Mouse (Mus musculus) adrenal gland, postnatal 25 days (tissue): ENCODE data around the gene 4930524B15Rik. TPM values are rescaled to one million over a fixed set of nuclear protein-coding genes. Genes with fewer than 3 reads are reported as not detected.
"Not testable (repeated sequence)": the region's sequence is repeated elsewhere in the genome, so short reads cannot be mapped to it uniquely, and the experiment has no call there.

Experiments used
- DNase-seq: peaks from one replicate; pipeline ENCODE4 v3.0.0; 2021; ENCODE audit warnings: mixed read lengths
- long read RNA-seq: library from polyadenylated mRNA; stranded (forward); transcript quantifications from one replicate; pipeline ENCODE4 v2.0.0, GENCODE M21; 2021
- total RNA-seq: library from RNA; stranded (reverse); gene quantifications from 2 replicates; pipeline ENCODE4 v1.2.3, GENCODE M21; 2021

Gene 4930524B15Rik
- total RNA-seq: not detected in 2 replicates
- long read RNA-seq: 0 reads

GRCm38 (mm10) chr11:31965256-31966134 lies at the start of gene 4930524B15Rik:
4930524B15Rik (plus strand) TSS chr11:31965592.
- DNase-seq: no peak

GRCm38 (mm10) chr11:31917769-31918168 lies 47.6 kb upstream of the 4930524B15Rik start:
- no peak for DNase-seq

- no peak for DNase-seq
These were observed 35.3 kb upstream of the 4930524B15Rik start for GRCm38 (mm10) chr11:31930051-31930450.

- no peak for DNase-seq
These were observed 29.7 kb upstream of the 4930524B15Rik start for GRCm38 (mm10) chr11:31935652-31936051.

GRCm38 (mm10) chr11:31936910-31937525 lies 28.4 kb upstream of the 4930524B15Rik start:
- DNase-seq: no peak

GRCm38 (mm10) chr11:31940898-31941639 lies 24.3 kb upstream of the 4930524B15Rik start:
- no peak for DNase-seq

GRCm38 (mm10) chr11:31941640-31942638 lies 23.5 kb upstream of the 4930524B15Rik start:
- DNase-seq: no peak

GRCm38 (mm10) chr11:31945471-31945870 lies 19.9 kb upstream of the 4930524B15Rik start:
- DNase-seq: no peak

GRCm38 (mm10) chr11:31948462-31949330 lies 16.7 kb upstream of the 4930524B15Rik start:
- DNase-seq: no peak

GRCm38 (mm10) chr11:31949331-31949785 lies 16.0 kb upstream of the 4930524B15Rik start:
- DNase-seq: peak; percentile 50

GRCm38 (mm10) chr11:31960071-31960470 lies 5.3 kb upstream of the 4930524B15Rik start:
- DNase-seq: no peak

- DNase-seq: no peak
These were observed 1.4 kb upstream of the 4930524B15Rik start for GRCm38 (mm10) chr11:31963993-31964392.

- DNase-seq: no peak
These were observed 8.7 kb downstream of the 4930524B15Rik start for GRCm38 (mm10) chr11:31974132-31974531.

- no peak for DNase-seq
These were observed 9.4 kb downstream of the 4930524B15Rik start for GRCm38 (mm10) chr11:31974826-31975225.

GRCm38 (mm10) chr11:31975678-31976077 lies 10.3 kb downstream of the 4930524B15Rik start:
- no peak for DNase-seq

- no peak for DNase-seq
These were observed 10.7 kb downstream of the 4930524B15Rik start for GRCm38 (mm10) chr11:31976137-31976536.

- DNase-seq: not testable (repeated sequence)
These were observed 14.7 kb downstream of the 4930524B15Rik start for GRCm38 (mm10) chr11:31980089-31980488.

- DNase-seq: no peak
These were observed 16.4 kb downstream of the 4930524B15Rik start for GRCm38 (mm10) chr11:31981830-31982229.

GRCm38 (mm10) chr11:31982247-31982943 lies 17.0 kb downstream of the 4930524B15Rik start:
- not testable (repeated sequence) for DNase-seq

- DNase-seq: no peak
These were observed 17.9 kb downstream of the 4930524B15Rik start for GRCm38 (mm10) chr11:31983249-31983648.
